Comparison of ENCODE assay signal across 9 mouse cellular contexts in genomic region chr8:105263244-105263912, GRCm38 (mm10). TPM values are rescaled to one million over a fixed set of nuclear protein-coding genes. Genes with fewer than 3 reads are reported as not detected.
A peak's percentile ranks its signal among the peaks of the same experiment; 100 is the strongest.
DNase-seq lines count a peak whose midpoint lies in the region; ATAC-seq lines count a peak whose summit lies in the region.
"Had no signal": no experiment of that assay in that cellular context is flagged by ENCODE, and none has a peak within 500 bp of the region (broad histone marks: within the 10 kb centered on the region; RNA-seq: fewer than 3 reads in every experiment).

No protein-coding gene starts in this region.

- peaks cover 85% of the 10 kb centered on the region for H3K27me3 ChIP-seq in heart, embryonic 13.5 days (replicated peaks)
- H3K27me3 ChIP-seq in intestine, embryonic 15.5 days (replicated peaks) = peaks cover 30% of the 10 kb centered on the region
- H3K27me3 ChIP-seq in stomach, embryonic 15.5 days (replicated peaks) = peaks cover 48% of the 10 kb centered on the region

- H3K4me1 ChIP-seq in heart, embryonic 13.5 days = peaks cover 39% of the 10 kb centered on the region
- H3K4me1 ChIP-seq in intestine, embryonic 15.5 days (replicated peaks) = peaks cover 24% of the 10 kb centered on the region
- H3K4me1 ChIP-seq in stomach, embryonic 15.5 days = peaks cover 32% of the 10 kb centered on the region

- no peak for ATAC-seq in heart, embryonic 13.5 days (ENCODE audit: extremely low read depth, insufficient number of reproducible peaks, low FRiP score, low TSS enrichment)
- no peak for ATAC-seq in intestine, embryonic 15.5 days
- ATAC-seq in stomach, embryonic 15.5 days (ENCODE audit: insufficient read depth, low FRiP score, low read depth) = no peak

- peak overlapping the region; percentile 88; the same call in 1 of the 2 replicates for H3K9ac ChIP-seq in heart, embryonic 13.5 days
- H3K9ac ChIP-seq in intestine, embryonic 15.5 days = no peak overlapping the region
- H3K9ac ChIP-seq in stomach, embryonic 15.5 days = no peak overlapping the region

- H3K4me2 ChIP-seq in heart, embryonic 13.5 days = peak overlapping the region; percentile 96
- peak overlapping the region; percentile 78 for H3K4me2 ChIP-seq in intestine, embryonic 15.5 days (replicated peaks)
- peak overlapping the region; percentile 86 for H3K4me2 ChIP-seq in stomach, embryonic 15.5 days

- no peak for DNase-seq in heart, adult 18-20 months
- peak; percentile 30 for DNase-seq in testis, postnatal 10 days (ENCODE audit: low spot score)
- DNase-seq in testis, postnatal 14 days (ENCODE audit: low spot score) = no peak
- no peak for DNase-seq in urinary bladder, adult 2 months (ENCODE audit: low spot score)
- DNase-seq in embryo, embryonic 10.5 days (ENCODE audit: low spot score) = no peak
- DNase-seq: kidney, adult 11 months had no signal

- no peaks in the 10 kb centered on the region for H3K36me3 ChIP-seq in heart, embryonic 13.5 days
- H3K36me3 ChIP-seq in intestine, embryonic 15.5 days = no peaks in the 10 kb centered on the region
- no peaks in the 10 kb centered on the region for H3K36me3 ChIP-seq in stomach, embryonic 15.5 days

- WGBS in heart, embryonic 13.5 days = 40% methylated on average over 16 of the region's 16 CpGs
- 44% methylated on average over 16 of the region's 16 CpGs for WGBS in intestine, embryonic 15.5 days
- WGBS in stomach, embryonic 15.5 days = 42% methylated on average over 16 of the region's 16 CpGs

- H3K9me3 ChIP-seq in heart, embryonic 13.5 days = 0 out of 2 replicates have a peak, but pooled peaks cover 6% of the 10 kb centered on the region
- no peaks in the 10 kb centered on the region for H3K9me3 ChIP-seq in intestine, embryonic 15.5 days
- no peaks in the 10 kb centered on the region for H3K9me3 ChIP-seq in stomach, embryonic 15.5 days

- H3K27ac ChIP-seq in heart, embryonic 13.5 days (replicated peaks) = no peak overlapping the region
- no peak overlapping the region for H3K27ac ChIP-seq in intestine, embryonic 15.5 days
- no peak overlapping the region for H3K27ac ChIP-seq in stomach, embryonic 15.5 days

- peak overlapping the region; percentile 84 for H3K4me3 ChIP-seq in heart, embryonic 13.5 days
- H3K4me3 ChIP-seq in intestine, embryonic 15.5 days (replicated peaks) = peak overlapping the region; percentile 63
- H3K4me3 ChIP-seq in stomach, embryonic 15.5 days (replicated peaks) = peak overlapping the region; percentile 66

RNA-seq across cellular contexts. Expression of gene Tradd, which starts 1.0 kb away (rescaled TPM):
- polyA plus RNA-seq in heart, embryonic 13.5 days (2015; fragmentation: Nextera tagmentation; extraction: Ambion mirVana) = 18.3 and 18.8 TPM in 2 replicates
- total RNA-seq in heart, adult 18-20 months (2021) = 1 to 10 TPM; 4.9 to 5.8 TPM
- 36.7 and 39.2 TPM in 2 replicates for polyA plus RNA-seq in intestine, embryonic 15.5 days (2015; fragmentation: Nextera tagmentation; extraction: Ambion mirVana)
- polyA plus RNA-seq in stomach, embryonic 15.5 days (2015; fragmentation: Nextera tagmentation; extraction: Ambion mirVana) = 28.5 and 30.3 TPM in 2 replicates
- 15.1 and 15.8 TPM in 2 replicates for polyA plus RNA-seq in urinary bladder, adult 2 months (2012; rRNA removed)

RNA-seq across cellular contexts. Expression of gene Fbxl8, which starts 1.1 kb away (rescaled TPM):
- polyA plus RNA-seq in heart, embryonic 13.5 days (2015; fragmentation: Nextera tagmentation; extraction: Ambion mirVana) = 3.2 and 3.3 TPM in 2 replicates
- total RNA-seq in heart, adult 18-20 months (2021) = 1 to 10 TPM; 2.9 to 3.0 TPM
- polyA plus RNA-seq in intestine, embryonic 15.5 days (2015; fragmentation: Nextera tagmentation; extraction: Ambion mirVana) = 4.4 and 5.0 TPM in 2 replicates
- 3.7 and 4.4 TPM in 2 replicates for polyA plus RNA-seq in stomach, embryonic 15.5 days (2015; fragmentation: Nextera tagmentation; extraction: Ambion mirVana)
- 9.1 and 9.5 TPM in 2 replicates for polyA plus RNA-seq in urinary bladder, adult 2 months (2012; rRNA removed)

RNA-seq across cellular contexts. Expression of gene Hsf4, which starts 6.2 kb away (rescaled TPM):
- 0.15 TPM in 1 of 2 replicates, not detected in the other for polyA plus RNA-seq in heart, embryonic 13.5 days (2015; fragmentation: Nextera tagmentation; extraction: Ambion mirVana)
- 1 to 10 TPM; 4.6 to 4.7 TPM for total RNA-seq in heart, adult 18-20 months (2021)
- polyA plus RNA-seq in intestine, embryonic 15.5 days (2015; fragmentation: Nextera tagmentation; extraction: Ambion mirVana) = 0.10 and 0.11 TPM in 2 replicates
- 0.08 and 0.24 TPM in 2 replicates for polyA plus RNA-seq in stomach, embryonic 15.5 days (2015; fragmentation: Nextera tagmentation; extraction: Ambion mirVana)
- 4.8 TPM in 2 replicates for polyA plus RNA-seq in urinary bladder, adult 2 months (2012; rRNA removed)

RNA-seq across cellular contexts. Expression of gene B3gnt9, which starts 8.4 kb away (rescaled TPM):
- polyA plus RNA-seq in heart, embryonic 13.5 days (2015; fragmentation: Nextera tagmentation; extraction: Ambion mirVana) = 11.8 and 14.5 TPM in 2 replicates
- 1 to 10 TPM; 3.3 TPM for total RNA-seq in heart, adult 18-20 months (2021)
- polyA plus RNA-seq in intestine, embryonic 15.5 days (2015; fragmentation: Nextera tagmentation; extraction: Ambion mirVana) = 18.8 and 19.5 TPM in 2 replicates
- 26.1 and 27.4 TPM in 2 replicates for polyA plus RNA-seq in stomach, embryonic 15.5 days (2015; fragmentation: Nextera tagmentation; extraction: Ambion mirVana)
- 34.1 and 34.5 TPM in 2 replicates for polyA plus RNA-seq in urinary bladder, adult 2 months (2012; rRNA removed)

RNA-seq across cellular contexts. Expression of gene Nol3, which starts 12.6 kb away (rescaled TPM):
- 2.5 and 2.7 TPM in 2 replicates for polyA plus RNA-seq in heart, embryonic 13.5 days (2015; fragmentation: Nextera tagmentation; extraction: Ambion mirVana)
- 10 to 100 TPM; 22.1 to 25.7 TPM for total RNA-seq in heart, adult 18-20 months (2021)
- 1.0 and 1.2 TPM in 2 replicates for polyA plus RNA-seq in intestine, embryonic 15.5 days (2015; fragmentation: Nextera tagmentation; extraction: Ambion mirVana)
- 1.4 and 1.7 TPM in 2 replicates for polyA plus RNA-seq in stomach, embryonic 15.5 days (2015; fragmentation: Nextera tagmentation; extraction: Ambion mirVana)
- polyA plus RNA-seq in urinary bladder, adult 2 months (2012; rRNA removed) = 2.8 and 4.0 TPM in 2 replicates
